Mouse (Mus musculus): ENCODE results near the gene Lrrfip1. TPM values are rescaled to one million over a fixed set of nuclear protein-coding genes. Genes with fewer than 3 reads are reported as not detected.

The Lrrfip1 gene
- 28.5 and 30.0 TPM in 2 replicates for polyA plus RNA-seq (2014; fragmentation: Nextera tagmentation; extraction: Ambion mirVana)

GRCm38 (mm10) chr1:90998268-90998890 lies at the start of gene Lrrfip1:
TSS of gene Lrrfip1 (plus strand) at chr1:90998737.
- Histone ChIP-seq H3K4me2 (ENCODE audit: low read depth, low read length) (peak within 1 kb of the TSS; percentile 97), H3K27ac (replicated peaks; ENCODE audit: low read depth, low read length) (no peak within 1 kb of the TSS), H3K27me3 (ENCODE audit: control insufficient read depth, insufficient read depth, low read length) (no peaks in the 10 kb centered on the region), H3K4me1 (ENCODE audit: control insufficient read depth, insufficient read depth, low read length) (peaks cover 2% of the 10 kb centered on the region; the same call in 1 of the 2 replicates), H3K9ac (replicated peaks; ENCODE audit: low read length) (peak within 1 kb of the TSS; percentile 86), H3K36me3 (replicated peaks; ENCODE audit: control insufficient read depth, insufficient read depth, low read depth, low read length) (no peaks in the 10 kb centered on the region), H3K9me3 (replicated peaks; ENCODE audit: control insufficient read depth, low read length) (no peaks in the 10 kb centered on the region), H3K4me3 (ENCODE audit: low read depth, low read length) (peak within 1 kb of the TSS; percentile 78)
- DNase-seq (ENCODE audit: low spot score) (peak; percentile 71), ATAC-seq (replicated peaks; ENCODE audit: insufficient number of reproducible peaks, low FRiP score, low TSS enrichment, low read depth) (peak; percentile 71)
- WGBS = 3% methylated on average over 57 of the region's 59 CpGs

- WGBS = 72% methylated on average over 9 of the region's 9 CpGs
- no peak overlapping the region for H3K4me2 ChIP-seq (ENCODE audit: low read depth, low read length)
- no peaks in the 10 kb centered on the region for H3K4me1 ChIP-seq (ENCODE audit: control insufficient read depth, insufficient read depth, low read length)
- H3K27ac ChIP-seq (replicated peaks; ENCODE audit: low read depth, low read length) = no peak overlapping the region
- no peaks in the 10 kb centered on the region for H3K36me3 ChIP-seq (replicated peaks; ENCODE audit: control insufficient read depth, insufficient read depth, low read depth, low read length)
- ATAC-seq (replicated peaks; ENCODE audit: insufficient number of reproducible peaks, low FRiP score, low TSS enrichment, low read depth) (no peak), DNase-seq (ENCODE audit: low spot score) (no peak)
- H3K27me3 ChIP-seq (ENCODE audit: control insufficient read depth, insufficient read depth, low read length) = no peaks in the 10 kb centered on the region
- no peak overlapping the region for H3K9ac ChIP-seq (replicated peaks; ENCODE audit: low read length)
- no peaks in the 10 kb centered on the region for H3K9me3 ChIP-seq (replicated peaks; ENCODE audit: control insufficient read depth, low read length)
- H3K4me3 ChIP-seq (ENCODE audit: low read depth, low read length) = no peak overlapping the region
These were observed 49.2 kb upstream of the Lrrfip1 start for GRCm38 (mm10) chr1:90949309-90949708.

- H3K36me3 ChIP-seq (replicated peaks; ENCODE audit: control insufficient read depth, insufficient read depth, low read depth, low read length) = no peaks in the 10 kb centered on the region
- no peak overlapping the region for H3K9ac ChIP-seq (replicated peaks; ENCODE audit: low read length)
These were observed 46.9 kb upstream of the Lrrfip1 start for GRCm38 (mm10) chr1:90951670-90952069.

GRCm38 (mm10) chr1:90952808-90953207 lies 45.7 kb upstream of the Lrrfip1 start, which contains the start of gene Prlh:
TSS of gene Prlh (plus strand) at chr1:90953108.
- Histone ChIP-seq H3K4me1 (ENCODE audit: control insufficient read depth, insufficient read depth, low read length) (no peaks in the 10 kb centered on the region), H3K4me3 (ENCODE audit: low read depth, low read length) (no peak within 1 kb of the TSS), H3K27ac (replicated peaks; ENCODE audit: low read depth, low read length) (no peak within 1 kb of the TSS), H3K27me3 (ENCODE audit: control insufficient read depth, insufficient read depth, low read length) (no peaks in the 10 kb centered on the region), H3K4me2 (ENCODE audit: low read depth, low read length) (no peak within 1 kb of the TSS), H3K36me3 (replicated peaks; ENCODE audit: control insufficient read depth, insufficient read depth, low read depth, low read length) (no peaks in the 10 kb centered on the region), H3K9ac (replicated peaks; ENCODE audit: low read length) (no peak within 1 kb of the TSS), H3K9me3 (replicated peaks; ENCODE audit: control insufficient read depth, low read length) (no peaks in the 10 kb centered on the region)
- ATAC-seq (replicated peaks; ENCODE audit: insufficient number of reproducible peaks, low FRiP score, low TSS enrichment, low read depth) = no peak
- 82% methylated on average over 8 of the region's 8 CpGs for WGBS
- no peak for DNase-seq (ENCODE audit: low spot score)

More at GRCm38 (mm10) chr1:90951670-90952069, 46.9 kb upstream of the Lrrfip1 start:
- ATAC-seq (replicated peaks; ENCODE audit: insufficient number of reproducible peaks, low FRiP score, low TSS enrichment, low read depth) (no peak), DNase-seq (ENCODE audit: low spot score) (no peak)
- Histone ChIP-seq H3K27ac (replicated peaks; ENCODE audit: low read depth, low read length) (no peak overlapping the region), H3K4me1 (ENCODE audit: control insufficient read depth, insufficient read depth, low read length) (no peaks in the 10 kb centered on the region), H3K4me3 (ENCODE audit: low read depth, low read length) (no peak overlapping the region), H3K4me2 (ENCODE audit: low read depth, low read length) (no peak overlapping the region), H3K27me3 (ENCODE audit: control insufficient read depth, insufficient read depth, low read length) (no peaks in the 10 kb centered on the region), H3K9me3 (replicated peaks; ENCODE audit: control insufficient read depth, low read length) (no peaks in the 10 kb centered on the region)
- WGBS = 77% methylated on average over 7 of the region's 7 CpGs

- H3K4me1 ChIP-seq (ENCODE audit: control insufficient read depth, insufficient read depth, low read length) = no peaks in the 10 kb centered on the region
- H3K4me2 ChIP-seq (ENCODE audit: low read depth, low read length) = no peak overlapping the region
- no peaks in the 10 kb centered on the region for H3K36me3 ChIP-seq (replicated peaks; ENCODE audit: control insufficient read depth, insufficient read depth, low read depth, low read length)
- ATAC-seq (replicated peaks; ENCODE audit: insufficient number of reproducible peaks, low FRiP score, low TSS enrichment, low read depth) (no peak), DNase-seq (ENCODE audit: low spot score) (no peak)
- no peak overlapping the region for H3K4me3 ChIP-seq (ENCODE audit: low read depth, low read length)
- no peak overlapping the region for H3K9ac ChIP-seq (replicated peaks; ENCODE audit: low read length)
- no peaks in the 10 kb centered on the region for H3K27me3 ChIP-seq (ENCODE audit: control insufficient read depth, insufficient read depth, low read length)
- WGBS = 77% methylated on average over 11 of the region's 11 CpGs
- no peaks in the 10 kb centered on the region for H3K9me3 ChIP-seq (replicated peaks; ENCODE audit: control insufficient read depth, low read length)
- no peak overlapping the region for H3K27ac ChIP-seq (replicated peaks; ENCODE audit: low read depth, low read length)
These were observed 44.8 kb upstream of the Lrrfip1 start for GRCm38 (mm10) chr1:90953688-90954087.

- ATAC-seq (replicated peaks; ENCODE audit: insufficient number of reproducible peaks, low FRiP score, low TSS enrichment, low read depth) (peak; percentile 70; the same call in 1 of the 2 replicates), DNase-seq (ENCODE audit: low spot score) (peak; percentile 91)
- Histone ChIP-seq H3K9ac (replicated peaks; ENCODE audit: low read length) (no peak overlapping the region), H3K4me2 (ENCODE audit: low read depth, low read length) (no peak overlapping the region), H3K27ac (replicated peaks; ENCODE audit: low read depth, low read length) (no peak overlapping the region), H3K4me3 (ENCODE audit: low read depth, low read length) (no peak overlapping the region), H3K27me3 (ENCODE audit: control insufficient read depth, insufficient read depth, low read length) (no peaks in the 10 kb centered on the region), H3K9me3 (replicated peaks; ENCODE audit: control insufficient read depth, low read length) (no peaks in the 10 kb centered on the region), H3K36me3 (replicated peaks; ENCODE audit: control insufficient read depth, insufficient read depth, low read depth, low read length) (no peaks in the 10 kb centered on the region), H3K4me1 (ENCODE audit: control insufficient read depth, insufficient read depth, low read length) (no peaks in the 10 kb centered on the region)
- 31% methylated on average over 7 of the region's 7 CpGs for WGBS
These were observed 42.1 kb upstream of the Lrrfip1 start for GRCm38 (mm10) chr1:90956245-90957096.

- Histone ChIP-seq H3K4me2 (ENCODE audit: low read depth, low read length) (no peak overlapping the region), H3K9ac (replicated peaks; ENCODE audit: low read length) (no peak overlapping the region), H3K4me3 (ENCODE audit: low read depth, low read length) (no peak overlapping the region), H3K27ac (replicated peaks; ENCODE audit: low read depth, low read length) (no peak overlapping the region), H3K4me1 (ENCODE audit: control insufficient read depth, insufficient read depth, low read length) (no peaks in the 10 kb centered on the region; the same call in 1 of the 2 replicates), H3K27me3 (ENCODE audit: control insufficient read depth, insufficient read depth, low read length) (no peaks in the 10 kb centered on the region), H3K36me3 (replicated peaks; ENCODE audit: control insufficient read depth, insufficient read depth, low read depth, low read length) (no peaks in the 10 kb centered on the region), H3K9me3 (replicated peaks; ENCODE audit: control insufficient read depth, low read length) (no peaks in the 10 kb centered on the region)
- ATAC-seq (replicated peaks; ENCODE audit: insufficient number of reproducible peaks, low FRiP score, low TSS enrichment, low read depth) (no peak), DNase-seq (ENCODE audit: low spot score) (no peak)
- 47% methylated on average over 4 of the region's 4 CpGs for WGBS
These were observed 36.0 kb upstream of the Lrrfip1 start for GRCm38 (mm10) chr1:90962526-90962925.

- Histone ChIP-seq H3K27ac (replicated peaks; ENCODE audit: low read depth, low read length) (no peak overlapping the region), H3K27me3 (ENCODE audit: control insufficient read depth, insufficient read depth, low read length) (no peaks in the 10 kb centered on the region), H3K4me1 (ENCODE audit: control insufficient read depth, insufficient read depth, low read length) (no peaks in the 10 kb centered on the region; the same call in 1 of the 2 replicates), H3K9ac (replicated peaks; ENCODE audit: low read length) (no peak overlapping the region), H3K4me3 (ENCODE audit: low read depth, low read length) (no peak overlapping the region), H3K4me2 (ENCODE audit: low read depth, low read length) (no peak overlapping the region), H3K9me3 (replicated peaks; ENCODE audit: control insufficient read depth, low read length) (no peaks in the 10 kb centered on the region), H3K36me3 (replicated peaks; ENCODE audit: control insufficient read depth, insufficient read depth, low read depth, low read length) (no peaks in the 10 kb centered on the region)
- no peak for DNase-seq (ENCODE audit: low spot score)
- 23% methylated on average over 3 of the region's 3 CpGs for WGBS
- no peak for ATAC-seq (replicated peaks; ENCODE audit: insufficient number of reproducible peaks, low FRiP score, low TSS enrichment, low read depth)
These were observed 35.5 kb upstream of the Lrrfip1 start for GRCm38 (mm10) chr1:90962994-90963393.

Measured in embryonic facial prominence, embryonic 11.5 days (tissue).